Mouse (Mus musculus): ENCODE results near the gene Ggta1.

DNA sequence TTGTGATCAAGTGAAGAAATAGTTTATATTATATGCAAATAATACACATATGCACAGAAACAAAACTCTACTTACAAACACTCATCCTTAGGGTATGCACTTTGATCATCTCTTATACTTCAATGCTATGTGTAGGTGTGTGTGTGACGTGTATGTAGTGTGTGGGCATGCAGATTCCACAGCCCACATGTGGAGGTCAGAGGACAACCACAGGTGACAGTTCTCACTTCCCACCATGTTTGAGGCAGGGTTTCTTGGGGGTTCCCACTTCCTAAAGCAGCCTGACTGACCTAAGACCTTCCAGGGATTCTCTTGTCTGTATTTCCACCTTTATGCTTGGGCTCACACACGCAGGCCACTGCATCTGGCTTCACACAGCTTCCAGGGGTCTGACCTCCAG, 50.8 kb downstream of the Ggta1 start:
- TF ChIP-seq POLR2A (IDR thresholded peaks at IDR 0.05; ENCODE audit: insufficient read length, low read depth) (no peak), E2F4 (IDR thresholded peaks at IDR 0.05; ENCODE audit: insufficient read depth) (no peak)

Data from myocyte (in vitro differentiated cells).